Mouse (Mus musculus): ENCODE measurements around the gene Slc30a5. TPM values are rescaled to one million over a fixed set of nuclear protein-coding genes. Genes with fewer than 3 reads are reported as not detected.
"Not testable (repeated sequence)": the region's sequence is repeated elsewhere in the genome, so short reads cannot be mapped to it uniquely, and the experiment has no call there.

The Slc30a5 gene
- polyA plus RNA-seq, 1 experiment from 2014 or later = 57.2 TPM

DNA sequence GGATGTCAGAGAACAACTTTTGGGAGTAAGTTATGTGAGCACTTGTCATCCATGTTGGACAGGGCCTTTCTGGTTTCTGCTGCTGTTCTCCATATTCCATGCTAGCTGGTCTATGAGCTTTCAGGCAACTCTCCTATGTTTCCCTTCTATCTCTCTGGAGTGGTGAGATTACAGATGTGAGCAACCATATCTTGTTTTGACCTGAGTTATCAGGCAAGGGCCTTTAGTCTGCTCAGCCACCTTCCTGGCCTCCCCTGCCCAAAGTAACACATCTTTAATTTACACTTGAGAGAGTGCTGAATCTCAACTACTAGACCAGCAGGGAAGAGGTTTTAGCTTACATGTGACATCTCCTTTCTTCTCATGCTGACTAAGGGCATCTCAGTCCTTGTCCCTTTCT, 32.5 kb upstream of the Slc30a5 start:
- H3K27me3 ChIP-seq = no peaks in the 10 kb centered on the region
- no peak for ATAC-seq (ENCODE audit: low FRiP score, low read depth)
- H3K4me3 ChIP-seq = no peak overlapping the region
- H3K36me3 ChIP-seq = no peaks in the 10 kb centered on the region
- H3K27ac ChIP-seq = no peak overlapping the region
- peaks cover 5% of the 10 kb centered on the region; the same call in 1 of the 2 replicates for H3K4me1 ChIP-seq
- H3K4me2 ChIP-seq (replicated peaks) = no peak overlapping the region
- H3K9ac ChIP-seq = no peak overlapping the region
- H3K9me3 ChIP-seq = no peaks in the 10 kb centered on the region

GRCm38 (mm10) chr13:100863914-100864313, 30.7 kb upstream of the Slc30a5 start:
- ATAC-seq (ENCODE audit: low FRiP score, low read depth); H3K27ac ChIP-seq; H3K36me3 ChIP-seq; H3K9ac ChIP-seq; H3K9me3 ChIP-seq; H3K4me2 ChIP-seq (replicated peaks); H3K4me3 ChIP-seq; H3K27me3 ChIP-seq; H3K4me1 ChIP-seq: not testable (repeated sequence)
- WGBS = 93% methylated on average over 1 of the region's 1 CpGs

- WGBS = 89% methylated on average over 7 of the region's 7 CpGs
- Histone ChIP-seq H3K9me3 (no peaks in the 10 kb centered on the region), H3K27me3 (no peaks in the 10 kb centered on the region), H3K4me2 (replicated peaks) (no peak overlapping the region), H3K36me3 (no peaks in the 10 kb centered on the region), H3K4me3 (no peak overlapping the region), H3K4me1 (no peaks in the 10 kb centered on the region), H3K9ac (no peak overlapping the region), H3K27ac (no peak overlapping the region)
- ATAC-seq (ENCODE audit: low FRiP score, low read depth) = no peak
Observed at GRCm38 (mm10) chr13:100859117-100859516, 25.9 kb upstream of the Slc30a5 start.

DNA sequence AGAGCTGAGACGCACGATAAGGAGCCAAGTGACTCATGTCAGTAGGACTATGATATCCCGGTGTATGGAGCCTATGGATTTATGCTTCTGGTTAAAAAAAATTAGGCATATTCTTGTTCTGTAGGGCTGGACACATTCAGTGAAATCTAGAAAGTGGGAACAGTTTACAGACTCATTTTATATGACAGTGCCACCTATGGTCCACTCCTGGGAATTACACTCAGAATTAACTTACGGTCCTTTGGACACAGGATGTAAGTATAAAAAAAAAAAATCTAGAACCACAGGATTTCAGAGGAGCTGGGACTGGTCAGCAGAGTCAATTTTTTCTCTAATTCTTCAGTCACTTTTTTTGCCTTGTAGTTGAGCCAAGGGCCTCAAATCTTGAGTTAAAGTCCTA, 20.9 kb upstream of the Slc30a5 start:
- no peaks in the 10 kb centered on the region for H3K4me1 ChIP-seq
- no peaks in the 10 kb centered on the region for H3K9me3 ChIP-seq
- no peaks in the 10 kb centered on the region for H3K36me3 ChIP-seq
- no peak overlapping the region for H3K9ac ChIP-seq
- no peak overlapping the region for H3K4me2 ChIP-seq (replicated peaks)
- no peak overlapping the region for H3K4me3 ChIP-seq
- H3K27me3 ChIP-seq = no peaks in the 10 kb centered on the region
- no peak overlapping the region for H3K27ac ChIP-seq
- no peak for ATAC-seq (ENCODE audit: low FRiP score, low read depth)
- 46% methylated on average over 4 of the region's 4 CpGs for WGBS

DNA sequence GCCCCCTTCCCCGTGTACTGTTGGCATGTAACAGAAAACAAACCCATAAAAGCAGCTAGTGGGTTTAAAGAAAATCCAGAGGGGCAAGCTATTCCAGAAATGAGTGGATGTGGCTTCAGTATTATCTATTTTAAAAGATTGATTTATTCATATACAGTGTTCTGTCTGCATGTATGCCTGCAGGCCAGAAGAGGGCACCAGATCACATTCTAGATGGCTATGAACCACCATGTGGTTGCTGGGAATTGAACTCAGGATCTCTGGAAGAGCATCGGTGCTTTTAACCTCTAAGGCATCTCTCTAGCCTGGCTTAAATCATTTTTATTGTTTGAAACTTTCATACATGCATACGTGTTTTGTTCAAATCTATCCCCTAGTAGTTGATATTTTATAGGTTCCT, 19.9 kb upstream of the Slc30a5 start:
- WGBS = 74% methylated on average over 3 of the region's 3 CpGs
- H3K4me2 ChIP-seq (replicated peaks) = no peak overlapping the region
- H3K4me3 ChIP-seq = no peak overlapping the region
- H3K27me3 ChIP-seq = no peaks in the 10 kb centered on the region
- no peaks in the 10 kb centered on the region for H3K4me1 ChIP-seq
- no peak overlapping the region for H3K27ac ChIP-seq
- ATAC-seq (ENCODE audit: low FRiP score, low read depth) = no peak
- H3K9ac ChIP-seq = no peak overlapping the region
- no peaks in the 10 kb centered on the region for H3K9me3 ChIP-seq
- H3K36me3 ChIP-seq = no peaks in the 10 kb centered on the region

DNA sequence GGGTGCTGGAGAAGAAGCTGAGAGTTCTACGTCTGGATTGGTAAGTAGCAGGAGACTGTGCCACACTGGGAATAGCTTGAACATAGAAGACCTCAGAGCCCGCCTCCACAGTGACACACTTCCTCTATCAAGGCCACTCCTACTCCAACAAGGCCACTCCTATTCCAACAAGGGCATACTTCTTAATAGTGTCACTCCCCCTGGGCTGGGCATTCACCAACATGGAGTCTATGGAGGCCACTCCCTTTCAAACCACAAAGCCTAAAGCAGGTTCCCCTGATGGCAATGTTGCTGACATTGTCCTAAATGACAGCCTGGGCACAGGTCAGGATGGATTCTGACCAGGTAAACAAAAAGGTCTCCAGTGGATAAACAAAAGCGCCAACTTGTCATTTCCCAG, 15.9 kb upstream of the Slc30a5 start:
- H3K9ac ChIP-seq = no peak overlapping the region
- H3K4me1 ChIP-seq = no peaks in the 10 kb centered on the region
- H3K27me3 ChIP-seq = no peaks in the 10 kb centered on the region
- no peaks in the 10 kb centered on the region for H3K9me3 ChIP-seq
- no peak overlapping the region for H3K4me3 ChIP-seq
- ATAC-seq (ENCODE audit: low FRiP score, low read depth) = no peak
- no peaks in the 10 kb centered on the region for H3K36me3 ChIP-seq
- no peak overlapping the region for H3K27ac ChIP-seq
- 90% methylated on average over 3 of the region's 3 CpGs for WGBS
- H3K4me2 ChIP-seq (replicated peaks) = no peak overlapping the region

DNA sequence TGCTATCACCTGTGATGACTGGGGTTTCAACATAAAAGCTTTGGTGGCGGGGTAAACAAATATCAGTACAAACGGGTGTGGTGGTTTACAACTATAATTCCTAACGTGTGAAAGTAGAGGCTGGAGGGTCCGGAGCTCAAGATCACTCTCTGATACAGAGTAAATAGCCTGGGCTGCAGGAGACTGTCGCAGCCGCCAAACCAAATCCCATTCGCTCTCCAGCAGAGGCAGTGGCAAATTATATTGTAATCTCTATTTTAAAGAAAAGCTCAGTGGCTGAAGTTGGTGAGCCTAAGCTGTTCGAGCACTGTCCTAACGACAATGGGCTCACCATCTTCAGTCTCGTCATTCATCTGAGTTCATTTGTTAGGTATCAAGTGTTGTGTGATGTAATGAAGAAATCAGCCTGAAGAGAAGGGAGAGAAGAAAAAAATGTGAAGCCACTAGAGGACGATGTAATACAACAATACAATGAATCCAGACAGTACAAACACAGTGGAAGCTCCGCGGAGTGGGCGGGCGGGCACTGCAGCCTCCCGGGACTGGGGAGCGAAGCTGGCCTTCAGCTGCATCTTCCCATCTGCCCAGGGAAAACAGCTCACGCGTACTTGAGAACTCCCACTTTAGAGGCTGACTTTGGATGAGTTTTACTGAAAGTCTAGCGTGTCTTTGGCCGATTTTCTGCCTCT, 13.8 kb upstream of the Slc30a5 start:
- H3K4me1 ChIP-seq = no peaks in the 10 kb centered on the region
- no peak for ATAC-seq (ENCODE audit: low FRiP score, low read depth)
- 59% methylated on average over 21 of the region's 21 CpGs for WGBS
- no peaks in the 10 kb centered on the region for H3K36me3 ChIP-seq
- no peaks in the 10 kb centered on the region for H3K27me3 ChIP-seq
- no peak overlapping the region for H3K4me3 ChIP-seq
- H3K9ac ChIP-seq = no peak overlapping the region
- no peak overlapping the region for H3K27ac ChIP-seq
- 0 out of 2 replicates have a peak, but pooled peaks cover 2% of the 10 kb centered on the region for H3K9me3 ChIP-seq
- peak overlapping the region; percentile 38 for H3K4me2 ChIP-seq (replicated peaks)

DNA sequence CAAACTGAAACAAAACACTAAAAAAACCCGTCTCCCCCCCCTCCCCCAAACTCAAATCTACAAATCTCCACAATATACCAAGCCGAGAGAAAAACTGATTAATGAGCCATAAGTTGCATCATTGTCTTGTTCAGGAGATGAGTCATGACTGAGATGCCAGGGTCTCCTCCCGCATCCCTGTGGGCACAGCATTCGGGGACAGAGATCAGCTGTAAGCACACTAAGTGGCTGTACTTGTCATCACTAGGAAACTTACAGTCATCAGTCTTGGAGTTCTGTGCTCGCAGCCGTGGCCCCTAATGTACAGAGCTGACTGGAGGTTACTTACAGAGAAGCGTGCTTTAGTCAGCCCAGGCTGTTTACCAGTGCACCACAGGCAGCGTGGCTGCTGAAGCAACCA, 13.0 kb upstream of the Slc30a5 start:
- Histone ChIP-seq H3K4me3 (no peak overlapping the region), H3K36me3 (no peaks in the 10 kb centered on the region), H3K9me3 (0 out of 2 replicates have a peak, but pooled peaks cover 7% of the 10 kb centered on the region), H3K27ac (no peak overlapping the region), H3K9ac (no peak overlapping the region), H3K4me1 (no peaks in the 10 kb centered on the region), H3K4me2 (replicated peaks) (no peak overlapping the region), H3K27me3 (no peaks in the 10 kb centered on the region)
- WGBS = 78% methylated on average over 8 of the region's 8 CpGs
- no peak for ATAC-seq (ENCODE audit: low FRiP score, low read depth)

GRCm38 (mm10) chr13:100843944-100844343, 10.7 kb upstream of the Slc30a5 start:
- no peak overlapping the region for H3K4me3 ChIP-seq
- no peak overlapping the region for H3K4me2 ChIP-seq (replicated peaks)
- ATAC-seq (ENCODE audit: low FRiP score, low read depth) = no peak
- 79% methylated on average over 2 of the region's 2 CpGs for WGBS
- H3K27me3 ChIP-seq = no peaks in the 10 kb centered on the region
- no peak overlapping the region for H3K9ac ChIP-seq
- H3K9me3 ChIP-seq = 0 out of 2 replicates have a peak, but pooled peaks cover 7% of the 10 kb centered on the region
- no peaks in the 10 kb centered on the region for H3K36me3 ChIP-seq
- no peak overlapping the region for H3K27ac ChIP-seq
- no peaks in the 10 kb centered on the region for H3K4me1 ChIP-seq

GRCm38 (mm10) chr13:100843016-100843725, 9.9 kb upstream of the Slc30a5 start:
- ATAC-seq (ENCODE audit: low FRiP score, low read depth) = no peak
- no peaks in the 10 kb centered on the region for H3K4me1 ChIP-seq
- H3K4me2 ChIP-seq (replicated peaks) = no peak overlapping the region
- H3K36me3 ChIP-seq = no peaks in the 10 kb centered on the region
- no peaks in the 10 kb centered on the region for H3K27me3 ChIP-seq
- H3K27ac ChIP-seq = no peak overlapping the region
- 65% methylated on average over 7 of the region's 7 CpGs for WGBS
- no peak overlapping the region for H3K9ac ChIP-seq
- 0 out of 2 replicates have a peak, but pooled peaks cover 7% of the 10 kb centered on the region for H3K9me3 ChIP-seq
- H3K4me3 ChIP-seq = no peak overlapping the region

DNA sequence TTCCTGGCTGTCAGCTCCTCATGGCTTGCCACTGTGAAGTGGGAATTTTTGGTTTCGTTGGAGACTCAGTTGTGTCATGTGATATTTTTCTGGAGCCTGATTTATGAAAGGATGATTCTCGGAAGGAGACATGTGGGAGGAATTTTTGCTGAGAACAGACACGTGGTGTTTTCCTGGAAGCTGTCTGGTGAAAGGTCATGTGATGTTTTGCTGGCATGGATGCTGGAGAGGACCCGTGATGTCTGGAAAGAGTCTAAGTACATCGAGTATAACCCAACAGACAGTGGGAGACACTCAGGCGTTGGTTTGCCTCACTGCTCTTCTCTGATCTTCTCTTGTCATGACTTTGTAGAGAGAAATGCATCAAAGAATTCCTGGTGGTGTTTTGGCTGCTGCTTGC, 8.5 kb upstream of the Slc30a5 start:
- no peaks in the 10 kb centered on the region for H3K36me3 ChIP-seq
- ATAC-seq (ENCODE audit: low FRiP score, low read depth) = no peak
- WGBS = 77% methylated on average over 6 of the region's 6 CpGs
- H3K4me3 ChIP-seq = no peak overlapping the region
- H3K27ac ChIP-seq = no peak overlapping the region
- no peaks in the 10 kb centered on the region for H3K4me1 ChIP-seq
- no peaks in the 10 kb centered on the region for H3K27me3 ChIP-seq
- no peak overlapping the region for H3K4me2 ChIP-seq (replicated peaks)
- H3K9ac ChIP-seq = no peak overlapping the region
- H3K9me3 ChIP-seq = 0 out of 2 replicates have a peak, but pooled peaks cover 7% of the 10 kb centered on the region

- Histone ChIP-seq H3K4me2 (replicated peaks) (no peak overlapping the region), H3K4me3 (no peak overlapping the region), H3K27ac (no peak overlapping the region), H3K4me1 (peaks cover 18% of the 10 kb centered on the region), H3K27me3 (no peaks in the 10 kb centered on the region), H3K9ac (no peak overlapping the region), H3K36me3 (no peaks in the 10 kb centered on the region), H3K9me3 (no peaks in the 10 kb centered on the region)
- ATAC-seq (ENCODE audit: low FRiP score, low read depth) = no peak
Observed at GRCm38 (mm10) chr13:100834777-100835176, 1.6 kb upstream of the Slc30a5 start.

DNA sequence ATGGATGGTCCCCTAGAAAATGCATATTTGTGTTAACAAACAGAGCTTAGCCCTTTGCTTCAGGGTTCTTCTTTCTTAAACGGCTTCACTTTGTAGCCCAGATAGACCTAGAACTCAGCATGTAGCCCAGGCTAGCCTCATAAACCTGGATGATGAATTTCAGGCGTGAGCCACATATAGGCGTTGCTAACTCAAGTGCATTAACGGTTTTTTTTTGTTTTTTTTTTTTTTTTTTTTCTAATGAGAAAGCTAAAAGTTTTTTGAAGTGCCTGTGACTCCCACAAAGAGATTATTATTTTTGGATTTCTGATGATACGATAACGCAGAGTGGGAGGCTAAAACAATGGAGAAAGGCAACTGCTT, 394 bp upstream of the Slc30a5 start:
- peak overlapping the region; percentile 23; the same call in 1 of the 2 replicates for H3K4me2 ChIP-seq (replicated peaks)
- 63% methylated on average over 6 of the region's 6 CpGs for WGBS
- H3K36me3 ChIP-seq = no peaks in the 10 kb centered on the region; the same call in 1 of the 2 replicates
- H3K4me1 ChIP-seq = peaks cover 18% of the 10 kb centered on the region
- H3K27ac ChIP-seq = no peak overlapping the region
- no peak overlapping the region for H3K9ac ChIP-seq
- no peaks in the 10 kb centered on the region for H3K9me3 ChIP-seq
- no peak; the same call in 1 of the 2 replicates for ATAC-seq (ENCODE audit: low FRiP score, low read depth)
- no peaks in the 10 kb centered on the region for H3K27me3 ChIP-seq
- H3K4me3 ChIP-seq = peak overlapping the region; percentile 77
